Mouse (Mus musculus): ENCODE results near the gene Cst6. TPM values are rescaled to one million over a fixed set of nuclear protein-coding genes. Genes with fewer than 3 reads are reported as not detected.
A peak's percentile ranks its signal among the peaks of the same experiment; 100 is the strongest.
"Not testable (repeated sequence)": the region's sequence is repeated elsewhere in the genome, so short reads cannot be mapped to it uniquely, and the experiment has no call there.

The Cst6 gene
- polyA plus RNA-seq (2011; ENCODE audit: insufficient read depth, insufficient read length, low replicate concordance, missing spikeins): not detected in 2 replicates

- H3K4me3 ChIP-seq (replicated peaks; ENCODE audit: control insufficient read depth, low read depth, low read length): peak within 1 kb of the TSS; percentile 13
- H3K4me1 ChIP-seq (ENCODE audit: control insufficient read depth, insufficient read depth, low read length); H3K27ac ChIP-seq (ENCODE audit: control insufficient read depth, insufficient read depth, low read depth, low read length, poor library complexity): not testable (repeated sequence)
- WGBS: 65% methylated on average over 6 of the region's 6 CpGs
Observed at GRCm38 (mm10) chr19:5349502-5349873, at the start of gene Cst6. Gene Cst6, minus strand, starts transcription at chr19:5349574.

GRCm38 (mm10) chr19:5395371-5395770 lies 46.0 kb upstream of the Cst6 start:
- 82% methylated on average over 4 of the region's 4 CpGs for WGBS
- Histone ChIP-seq H3K4me3 (replicated peaks; ENCODE audit: control insufficient read depth, low read depth, low read length) (no peak overlapping the region), H3K4me1 (ENCODE audit: control insufficient read depth, insufficient read depth, low read length) (no peaks in the 10 kb centered on the region), H3K27ac (ENCODE audit: control insufficient read depth, insufficient read depth, low read depth, low read length, poor library complexity) (no peak overlapping the region)
- TF ChIP-seq CTCF (IDR thresholded peaks at IDR 0.05; ENCODE audit: control insufficient read depth, insufficient read depth, low read length): no peak
- TF ChIP-seq POLR2A (IDR thresholded peaks at IDR 0.05; ENCODE audit: borderline replicate concordance, control insufficient read depth, low read depth, low read length): no peak

GRCm38 (mm10) chr19:5394168-5394567 lies 44.8 kb upstream of the Cst6 start:
- 83% methylated on average over 10 of the region's 10 CpGs for WGBS
- Histone ChIP-seq H3K27ac (ENCODE audit: control insufficient read depth, insufficient read depth, low read depth, low read length, poor library complexity) (no peak overlapping the region), H3K4me1 (ENCODE audit: control insufficient read depth, insufficient read depth, low read length) (no peaks in the 10 kb centered on the region; the same call in 1 of the 2 replicates), H3K4me3 (replicated peaks; ENCODE audit: control insufficient read depth, low read depth, low read length) (no peak overlapping the region)
- TF ChIP-seq POLR2A (IDR thresholded peaks at IDR 0.05; ENCODE audit: borderline replicate concordance, control insufficient read depth, low read depth, low read length): no peak

- no peak overlapping the region for H3K4me3 ChIP-seq (replicated peaks; ENCODE audit: control insufficient read depth, low read depth, low read length)
- TF ChIP-seq CTCF (IDR thresholded peaks at IDR 0.05; ENCODE audit: control insufficient read depth, insufficient read depth, low read length) (no peak), POLR2A (IDR thresholded peaks at IDR 0.05; ENCODE audit: borderline replicate concordance, control insufficient read depth, low read depth, low read length) (no peak)
- H3K4me1 ChIP-seq (ENCODE audit: control insufficient read depth, insufficient read depth, low read length): no peaks in the 10 kb centered on the region; the same call in 1 of the 2 replicates
- H3K27ac ChIP-seq (ENCODE audit: control insufficient read depth, insufficient read depth, low read depth, low read length, poor library complexity): no peak overlapping the region
- 49% methylated on average over 4 of the region's 4 CpGs for WGBS
Observed at GRCm38 (mm10) chr19:5392892-5393291, 43.5 kb upstream of the Cst6 start.

GRCm38 (mm10) chr19:5390416-5390815 lies 41.0 kb upstream of the Cst6 start:
- H3K27ac ChIP-seq (ENCODE audit: control insufficient read depth, insufficient read depth, low read depth, low read length, poor library complexity): peak overlapping the region; percentile 90
- H3K4me3 ChIP-seq (replicated peaks; ENCODE audit: control insufficient read depth, low read depth, low read length): peak overlapping the region; percentile 19
- H3K4me1 ChIP-seq (ENCODE audit: control insufficient read depth, insufficient read depth, low read length): peaks cover 1% of the 10 kb centered on the region; the same call in 1 of the 2 replicates
- 70% methylated on average over 8 of the region's 8 CpGs for WGBS
- TF ChIP-seq CTCF (IDR thresholded peaks at IDR 0.05; ENCODE audit: control insufficient read depth, insufficient read depth, low read length) (no peak), POLR2A (IDR thresholded peaks at IDR 0.05; ENCODE audit: borderline replicate concordance, control insufficient read depth, low read depth, low read length) (no peak)

- Histone ChIP-seq H3K4me3 (replicated peaks; ENCODE audit: control insufficient read depth, low read depth, low read length) (peak overlapping the region; percentile 68), H3K27ac (ENCODE audit: control insufficient read depth, insufficient read depth, low read depth, low read length, poor library complexity) (peak overlapping the region; percentile 90), H3K4me1 (ENCODE audit: control insufficient read depth, insufficient read depth, low read length) (peaks cover 1% of the 10 kb centered on the region; the same call in 1 of the 2 replicates)
- TF ChIP-seq POLR2A (IDR thresholded peaks at IDR 0.05; ENCODE audit: borderline replicate concordance, control insufficient read depth, low read depth, low read length): peak; percentile 48; the same call in 1 of the 2 replicates
- TF ChIP-seq CTCF (IDR thresholded peaks at IDR 0.05; ENCODE audit: control insufficient read depth, insufficient read depth, low read length): no peak
- under 1% methylated on average over 12 of the region's 12 CpGs for WGBS
Observed at GRCm38 (mm10) chr19:5389647-5390046, 40.3 kb upstream of the Cst6 start.

GRCm38 (mm10) chr19:5388588-5389242 lies 39.3 kb upstream of the Cst6 start, which contains the start of gene Sart1:
Gene Sart1, minus strand, starts transcription at chr19:5388703.
- no peak for TF ChIP-seq CTCF (IDR thresholded peaks at IDR 0.05; ENCODE audit: control insufficient read depth, insufficient read depth, low read length)
- TF ChIP-seq POLR2A (IDR thresholded peaks at IDR 0.05; ENCODE audit: borderline replicate concordance, control insufficient read depth, low read depth, low read length): peak; percentile 97
- peak within 1 kb of the TSS; percentile 89 for H3K4me3 ChIP-seq (replicated peaks; ENCODE audit: control insufficient read depth, low read depth, low read length)
- WGBS: under 1% methylated on average over 43 of the region's 43 CpGs
- peaks cover 1% of the 10 kb centered on the region; the same call in 1 of the 2 replicates for H3K4me1 ChIP-seq (ENCODE audit: control insufficient read depth, insufficient read depth, low read length)
- H3K27ac ChIP-seq (ENCODE audit: control insufficient read depth, insufficient read depth, low read depth, low read length, poor library complexity): peak within 1 kb of the TSS; percentile 90

- under 1% methylated on average over 43 of the region's 43 CpGs for WGBS
Observed at GRCm38 (mm10) chr19:5388011-5388441, 38.7 kb upstream of the Cst6 start.

GRCm38 (mm10) chr19:5384715-5385114 lies 35.3 kb upstream of the Cst6 start:
- Histone ChIP-seq H3K27ac (ENCODE audit: control insufficient read depth, insufficient read depth, low read depth, low read length, poor library complexity) (no peak overlapping the region), H3K4me1 (ENCODE audit: control insufficient read depth, insufficient read depth, low read length) (peaks cover 1% of the 10 kb centered on the region; the same call in 1 of the 2 replicates), H3K4me3 (replicated peaks; ENCODE audit: control insufficient read depth, low read depth, low read length) (no peak overlapping the region)
- TF ChIP-seq POLR2A (IDR thresholded peaks at IDR 0.05; ENCODE audit: borderline replicate concordance, control insufficient read depth, low read depth, low read length) (no peak), CTCF (IDR thresholded peaks at IDR 0.05; ENCODE audit: control insufficient read depth, insufficient read depth, low read length) (no peak)
- 84% methylated on average over 8 of the region's 8 CpGs for WGBS

More at GRCm38 (mm10) chr19:5388011-5388441, 38.7 kb upstream of the Cst6 start:
- no peak for TF ChIP-seq POLR2A (IDR thresholded peaks at IDR 0.05; ENCODE audit: borderline replicate concordance, control insufficient read depth, low read depth, low read length)
- Histone ChIP-seq H3K4me3 (replicated peaks; ENCODE audit: control insufficient read depth, low read depth, low read length) (peak overlapping the region; percentile 89), H3K4me1 (ENCODE audit: control insufficient read depth, insufficient read depth, low read length) (peaks cover 1% of the 10 kb centered on the region; the same call in 1 of the 2 replicates), H3K27ac (ENCODE audit: control insufficient read depth, insufficient read depth, low read depth, low read length, poor library complexity) (peak overlapping the region; percentile 90)

All from bone marrow, adult 2 months (tissue).